8 mouse cellular contexts compared by ENCODE assay signal in the genomic region with DNA sequence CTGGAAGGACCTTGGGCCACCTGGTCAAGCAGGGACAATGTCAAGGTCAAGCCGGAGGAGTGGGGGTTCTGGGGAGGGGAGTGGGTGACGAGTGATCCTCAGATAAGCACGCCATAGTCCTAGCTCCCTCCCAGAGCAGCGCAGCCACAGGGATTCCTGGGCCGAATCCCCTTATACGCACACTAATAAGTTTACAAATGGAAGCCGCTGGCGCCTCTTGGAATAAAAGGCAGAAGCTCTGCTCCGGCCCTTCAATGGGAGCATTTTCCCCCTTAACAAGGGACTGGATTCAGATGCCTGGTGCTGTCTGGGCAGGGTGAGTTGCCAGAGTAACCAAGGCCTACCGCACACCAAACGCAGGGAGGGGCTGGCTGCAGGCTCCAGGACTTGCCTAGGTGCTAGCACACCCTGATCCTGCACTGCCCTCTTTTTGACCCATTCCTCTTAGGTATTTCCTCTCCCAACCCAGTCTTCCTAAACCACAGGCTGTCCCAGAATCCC. TPM values are rescaled to one million over a fixed set of nuclear protein-coding genes. Genes with fewer than 3 reads are reported as not detected.
DNase-seq lines count a peak whose midpoint lies in the region; ATAC-seq and TF ChIP-seq lines count a peak whose summit lies in the region.

No protein-coding gene starts in this region.

- intact Hi-C loops in heart, postnatal 25 days (cut with DNase I), result no loop called here
- intact Hi-C loops in gastrocnemius, postnatal 14 days (cut with DNase I; ENCODE audit: low total_unique reads), result no loop called here

- no peak overlapping the region for H3K27ac ChIP-seq in heart, embryonic 12.5 days (ENCODE audit: poor library complexity, severe bottlenecking)
- peak overlapping the region; percentile 42 for H3K27ac ChIP-seq in ES-E14 (ENCODE audit: insufficient read depth, low read depth, low read length, poor library complexity, severe bottlenecking)
- H3K27ac ChIP-seq in embryonic facial prominence, embryonic 14.5 days (replicated peaks; ENCODE audit: low read depth, low read length), result no peak overlapping the region
- peak overlapping the region; percentile 84 for H3K27ac ChIP-seq in limb, embryonic 10.5 days
- H3K27ac ChIP-seq in olfactory bulb, adult 2 months (ENCODE audit: insufficient read depth, low read depth, low read length), result peak overlapping the region; percentile 68

- 6% methylated on average over 11 of the region's 11 CpGs for WGBS in heart, embryonic 12.5 days
- WGBS in embryonic facial prominence, embryonic 14.5 days, result 6% methylated on average over 11 of the region's 11 CpGs
- 2% methylated on average over 11 of the region's 11 CpGs for WGBS in limb, embryonic 10.5 days
- WGBS in olfactory bulb, adult 2 months, result 24% methylated on average over 11 of the region's 11 CpGs

- H3K4me2 ChIP-seq in heart, embryonic 12.5 days, result peak overlapping the region; percentile 98
- peak overlapping the region; percentile 99 for H3K4me2 ChIP-seq in embryonic facial prominence, embryonic 14.5 days (ENCODE audit: low read depth, low read length)

- TF ChIP-seq CTCF in olfactory bulb, adult 2 months (IDR thresholded peaks at IDR 0.05; ENCODE audit: insufficient read depth, low read depth, low read length), result no peak

- no peak for TF ChIP-seq POLR2A in olfactory bulb, adult 2 months (IDR thresholded peaks at IDR 0.05; ENCODE audit: insufficient read depth, low read depth, low read length)

- peak overlapping the region; percentile 54 for H3K4me3 ChIP-seq in heart, embryonic 12.5 days
- H3K4me3 ChIP-seq in ES-E14 (ENCODE audit: insufficient read depth in 1 of 2, low read depth in 1 of 2, low read length in 2 of 2, poor library complexity in 1 of 2, severe bottlenecking in 1 of 2), result peak overlapping the region; percentile 68 to 73
- peak overlapping the region; percentile 56 for H3K4me3 ChIP-seq in embryonic facial prominence, embryonic 14.5 days (ENCODE audit: low read depth, low read length)
- peak overlapping the region; percentile 64 for H3K4me3 ChIP-seq in limb, embryonic 10.5 days
- H3K4me3 ChIP-seq in olfactory bulb, adult 2 months (ENCODE audit: insufficient read depth, low read depth, low read length), result peak overlapping the region; percentile 60

- no peak for DNase-seq in heart, postnatal 25 days (ENCODE audit: low spot score)
- DNase-seq in ES-E14 (ENCODE audit: low read depth, low spot score), result peak; percentile 69
- peak; percentile 59 for DNase-seq in embryonic facial prominence, embryonic 14.5 days (ENCODE audit: low spot score)
- peak; percentile 59 for DNase-seq in limb, embryonic 10.5 days (ENCODE audit: low spot score)
- DNase-seq in gastrocnemius, postnatal 14 days, result no peak
- no peak for DNase-seq in kidney, adult 8-10 months

- H3K9ac ChIP-seq in heart, embryonic 12.5 days, result peak overlapping the region; percentile 55; the same call in 1 of the 2 replicates
- peak overlapping the region; percentile 72; the same call in 1 of the 2 replicates for H3K9ac ChIP-seq in ES-E14 (ENCODE audit: insufficient read depth, low read depth, low read length, poor library complexity, severe bottlenecking)
- peak overlapping the region; percentile 60; the same call in 1 of the 2 replicates for H3K9ac ChIP-seq in embryonic facial prominence, embryonic 14.5 days (ENCODE audit: low read depth, low read length)

- peaks cover 72% of the 10 kb centered on the region for H3K27me3 ChIP-seq in heart, embryonic 12.5 days (replicated peaks)
- peaks cover 24% of the 10 kb centered on the region for H3K27me3 ChIP-seq in embryonic facial prominence, embryonic 14.5 days (replicated peaks; ENCODE audit: control insufficient read depth, insufficient read depth, low read length)
- H3K27me3 ChIP-seq in limb, embryonic 10.5 days (ENCODE audit: low read depth, poor library complexity, severe bottlenecking), result peaks cover 49% of the 10 kb centered on the region

- no peaks in the 10 kb centered on the region for H3K9me3 ChIP-seq in heart, embryonic 12.5 days (replicated peaks)
- no peaks in the 10 kb centered on the region for H3K9me3 ChIP-seq in ES-E14 (ENCODE audit: control insufficient read depth, insufficient read depth, low read depth, low read length)
- no peaks in the 10 kb centered on the region for H3K9me3 ChIP-seq in embryonic facial prominence, embryonic 14.5 days (ENCODE audit: control insufficient read depth, low read length)
- no peaks in the 10 kb centered on the region for H3K9me3 ChIP-seq in limb, embryonic 10.5 days (replicated peaks)

- peaks cover 25% of the 10 kb centered on the region for H3K4me1 ChIP-seq in heart, embryonic 12.5 days (replicated peaks)
- peaks cover 12 to 22% of the 10 kb centered on the region in 2 experiments for H3K4me1 ChIP-seq in ES-E14 (ENCODE audit: control insufficient read depth in 2 of 2, insufficient read depth in 2 of 2, low read length in 2 of 2, poor library complexity in 1 of 2)
- peaks cover 11% of the 10 kb centered on the region; the same call in 1 of the 2 replicates for H3K4me1 ChIP-seq in embryonic facial prominence, embryonic 14.5 days (ENCODE audit: control insufficient read depth, insufficient read depth, low read length)
- H3K4me1 ChIP-seq in limb, embryonic 10.5 days, result peaks cover 39% of the 10 kb centered on the region
- H3K4me1 ChIP-seq in olfactory bulb, adult 2 months (ENCODE audit: control insufficient read depth, insufficient read depth, low read length), result peaks cover 15% of the 10 kb centered on the region

- H3K36me3 ChIP-seq in heart, embryonic 12.5 days, result no peaks in the 10 kb centered on the region
- H3K36me3 ChIP-seq in ES-E14 (ENCODE audit: control insufficient read depth, insufficient read depth, low read length, poor library complexity, severe bottlenecking), result no peaks in the 10 kb centered on the region
- H3K36me3 ChIP-seq in embryonic facial prominence, embryonic 14.5 days (ENCODE audit: control insufficient read depth, insufficient read depth, low read length), result no peaks in the 10 kb centered on the region
- H3K36me3 ChIP-seq in limb, embryonic 10.5 days, result no peaks in the 10 kb centered on the region

- in situ Hi-C loops in ES-E14 (cut with MboI; ENCODE audit: low sequenced_read_pairs in 2 of 2, unreplicated experiment in 2 of 2), result no loop called here

- no peak for ATAC-seq in heart, embryonic 12.5 days (ENCODE audit: insufficient number of reproducible peaks, low FRiP score)
- ATAC-seq in embryonic facial prominence, embryonic 14.5 days (ENCODE audit: low read depth), result peak; percentile 41; the same call in 1 of the 2 replicates

TF ChIP-seq in ES-E14, 5 proteins besides CTCF, POLR2A, EP300 and RAD21:
- TF ChIP-seq ZNF384 (IDR thresholded peaks at IDR 0.05; ENCODE audit: low read depth, low read length) (no peak), HCFC1 (IDR thresholded peaks at IDR 0.05; ENCODE audit: borderline replicate concordance, insufficient read depth, low read length) (no peak), CHD2 (IDR thresholded peaks at IDR 0.05; ENCODE audit: low read depth, low read length) (no peak), MAFK (IDR thresholded peaks at IDR 0.05; ENCODE audit: insufficient read depth, low read depth, low read length) (no peak), ZC3H11A (IDR thresholded peaks at IDR 0.05; ENCODE audit: borderline replicate concordance, low read depth, low read length) (no peak)

RNA-seq across cellular contexts. Expression of a gene that starts 46.2 kb away (rescaled TPM):
- 0.28 and 0.42 TPM in 2 replicates for polyA plus RNA-seq in heart, embryonic 12.5 days (2016; fragmentation: Nextera tagmentation; extraction: Ambion mirVana)
- total RNA-seq in heart, postnatal 25 days (2021), result under 1 TPM; 0.03 to 0.08 TPM
- total RNA-seq in ES-E14 (2012; rRNA removed), result 0.22 and 0.32 TPM in 2 replicates
- polyA plus RNA-seq in embryonic facial prominence, embryonic 14.5 days (2014; fragmentation: Nextera tagmentation; extraction: Ambion mirVana), result 0.78 and 1.1 TPM in 2 replicates
- 1.6 and 2.2 TPM in 2 replicates for polyA plus RNA-seq in limb, embryonic 10.5 days (2016; fragmentation: Nextera tagmentation; extraction: Ambion mirVana)
- polyA plus RNA-seq in olfactory bulb, adult 2 months (2012; ENCODE audit: insufficient read depth, insufficient read length, low replicate concordance, missing spikeins), result not detected in 2 replicates
- total RNA-seq in gastrocnemius, postnatal 14 days (2021), result under 1 TPM; 0.33 to 0.35 TPM

Comparison
In these comparisons a context has a peak if more than half of its experiments do, and no peak if none do; other contexts are left out.
1. H3K27ac ChIP-seq: peak in ES-E14 (single experiment), limb, embryonic 10.5 days (single experiment) and olfactory bulb, adult 2 months (single experiment); none in heart, embryonic 12.5 days (single experiment) and embryonic facial prominence, embryonic 14.5 days (single experiment).
2. DNase-seq: peak in ES-E14 (single experiment), embryonic facial prominence, embryonic 14.5 days (single experiment) and limb, embryonic 10.5 days (single experiment); none in heart, postnatal 25 days (single experiment), gastrocnemius, postnatal 14 days (single experiment) and kidney, adult 8-10 months (0 of 2).
3. Peak in every context shown above with its lines, with median percentiles within 50 percentile points of each other: H3K4me3 ChIP-seq and H3K9ac ChIP-seq.